Mouse (Mus musculus) bone marrow, adult 2 months (tissue): ENCODE results near the gene Snx30.

Experiments used
- CTCF ChIP-seq: fragments of 200-500 bp; IDR thresholded peaks from 2 replicates; pipeline ENCODE4 v1.5.1; 2011; ENCODE audit warnings: low read length, control low read depth; ENCODE audit not compliant: control insufficient read depth, insufficient read depth
- POLR2A ChIP-seq: fragments of 200-500 bp; IDR thresholded peaks from 2 replicates; pipeline ENCODE4 v1.6.1; 2011; ENCODE audit warnings: low read depth, mild to moderate bottlenecking, control low read depth, low read length, borderline replicate concordance; ENCODE audit not compliant: control insufficient read depth

GRCm38 (mm10) chr4:59818498-59818897, 12.9 kb downstream of the Snx30 start:
- TF ChIP-seq CTCF = no peak
- no peak for TF ChIP-seq POLR2A
